Mouse (Mus musculus): Measurements from ENCODE around the gene Ecm1. TPM values are rescaled to one million over a fixed set of nuclear protein-coding genes. Genes with fewer than 3 reads are reported as not detected.

Gene Ecm1
- 504 and 611 TPM in 2 replicates for polyA plus RNA-seq (2012; rRNA removed)

GRCm38 (mm10) chr3:95739353-95740104, at the start of gene Ecm1:
Gene Ecm1, minus strand, starts transcription at chr3:95739569.
- DNase-seq (ENCODE audit: low read depth): no peak

GRCm38 (mm10) chr3:95785501-95785900, 46.1 kb upstream of the Ecm1 start:
- DNase-seq (ENCODE audit: low read depth): no peak

- no peak for DNase-seq (ENCODE audit: low read depth)
These were observed 32.6 kb upstream of the Ecm1 start for GRCm38 (mm10) chr3:95771985-95772384.

GRCm38 (mm10) chr3:95765534-95765933, 26.2 kb upstream of the Ecm1 start:
- no peak for DNase-seq (ENCODE audit: low read depth)

GRCm38 (mm10) chr3:95763811-95764210, 24.4 kb upstream of the Ecm1 start:
- no peak for DNase-seq (ENCODE audit: low read depth)

GRCm38 (mm10) chr3:95762961-95763360, 23.6 kb upstream of the Ecm1 start:
- no peak for DNase-seq (ENCODE audit: low read depth)

GRCm38 (mm10) chr3:95761771-95762170, 22.4 kb upstream of the Ecm1 start:
- no peak for DNase-seq (ENCODE audit: low read depth)

- DNase-seq (ENCODE audit: low read depth): no peak
These were observed 21.3 kb upstream of the Ecm1 start for GRCm38 (mm10) chr3:95760656-95761055.

- no peak for DNase-seq (ENCODE audit: low read depth)
These were observed 20.7 kb upstream of the Ecm1 start, which contains the start of gene Tars2 for GRCm38 (mm10) chr3:95760106-95760505. Gene Tars2, minus strand, starts transcription at chr3:95760206.

- no peak for DNase-seq (ENCODE audit: low read depth)
These were observed 19.3 kb upstream of the Ecm1 start for GRCm38 (mm10) chr3:95758467-95759218.

- DNase-seq (ENCODE audit: low read depth): peak; percentile 77
These were observed 17.4 kb upstream of the Ecm1 start for GRCm38 (mm10) chr3:95756808-95757207.

- DNase-seq (ENCODE audit: low read depth): peak; percentile 56
These were observed 15.2 kb upstream of the Ecm1 start for GRCm38 (mm10) chr3:95754345-95755206.

GRCm38 (mm10) chr3:95752935-95753334, 13.6 kb upstream of the Ecm1 start:
- DNase-seq (ENCODE audit: low read depth): no peak

GRCm38 (mm10) chr3:95740406-95740805, 1.0 kb upstream of the Ecm1 start:
- no peak for DNase-seq (ENCODE audit: low read depth)

GRCm38 (mm10) chr3:95735071-95735670, 4.2 kb downstream of the Ecm1 start:
- no peak for DNase-seq (ENCODE audit: low read depth)

- no peak for DNase-seq (ENCODE audit: low read depth)
These were observed 5.2 kb downstream of the Ecm1 start for GRCm38 (mm10) chr3:95734092-95734702.

- DNase-seq (ENCODE audit: low read depth): no peak
These were observed 6.4 kb downstream of the Ecm1 start for GRCm38 (mm10) chr3:95732744-95733521.

GRCm38 (mm10) chr3:95732297-95732696, 7.1 kb downstream of the Ecm1 start:
- no peak for DNase-seq (ENCODE audit: low read depth)

GRCm38 (mm10) chr3:95731802-95732201, 7.6 kb downstream of the Ecm1 start:
- no peak for DNase-seq (ENCODE audit: low read depth)

- no peak for DNase-seq (ENCODE audit: low read depth)
These were observed 8.9 kb downstream of the Ecm1 start for GRCm38 (mm10) chr3:95730431-95730830.
